Mouse (Mus musculus) liver, adult 2 months (tissue): Measurements from ENCODE around the gene Coa4. TPM values are rescaled to one million over a fixed set of nuclear protein-coding genes. Genes with fewer than 3 reads are reported as not detected.
A peak's percentile ranks its signal among the peaks of the same experiment; 100 is the strongest.

ENCODE experiments used
- DNase-seq: peaks from one replicate; pipeline ENCODE4 v3.0.0-alpha.2; 2011; ENCODE audit warnings: low read depth, low spot score; ENCODE audit errors: extremely low read depth
- H3K27ac ChIP-seq: fragments of 200-500 bp; replicated peaks from 2 replicates; pipeline ENCODE4 v1.5.1; 2012; ENCODE audit warnings: low read depth, mild to moderate bottlenecking, control low read depth, inconsistent platforms, low read length; ENCODE audit not compliant: insufficient read depth
- H3K27me3 ChIP-seq: fragments of 200-500 bp; 2 replicates; pipeline ENCODE4 v1.6.1; 2012; ENCODE audit warnings: mild to moderate bottlenecking, moderate library complexity, low read length, inconsistent platforms; ENCODE audit not compliant: control insufficient read depth, insufficient read depth
- H3K36me3 ChIP-seq: fragments of 200-500 bp; 2 replicates; pipeline ENCODE4 v1.6.1; 2012; ENCODE audit warnings: low read length, inconsistent platforms; ENCODE audit not compliant: control insufficient read depth, insufficient read depth
- H3K4me1 ChIP-seq: fragments of 200-500 bp; 2 replicates; pipeline ENCODE4 v1.6.1; 2011; ENCODE audit warnings: low read length; ENCODE audit not compliant: control insufficient read depth, insufficient read depth
- H3K4me3 ChIP-seq: fragments of 200-500 bp; 2 replicates; pipeline ENCODE4 v1.5.1; 2011; ENCODE audit warnings: low read depth, mild to moderate bottlenecking, control low read depth, low read length, moderate library complexity; ENCODE audit not compliant: insufficient read depth
- H3K79me2 ChIP-seq: fragments of 200-500 bp; 2 replicates; pipeline ENCODE4 v1.6.1; 2012; ENCODE audit warnings: inconsistent platforms, mild to moderate bottlenecking, low read length, moderate library complexity; ENCODE audit not compliant: control insufficient read depth, insufficient read depth
- H3K9ac ChIP-seq: fragments of 200-500 bp; 2 replicates; pipeline ENCODE4 v1.6.1; 2012; ENCODE audit warnings: low read depth, mild to moderate bottlenecking, control low read depth, inconsistent platforms, low read length
- CTCF ChIP-seq: fragments of 200-500 bp; IDR thresholded peaks from 2 replicates; pipeline ENCODE4 v1.5.1; 2011; ENCODE audit warnings: low read depth, low read length, control low read depth
- POLR2A ChIP-seq: fragments of 200-500 bp; IDR thresholded peaks from 2 replicates; pipeline ENCODE4 v1.6.1; 2011; ENCODE audit warnings: low read length, control low read depth; ENCODE audit not compliant: insufficient read depth; ENCODE audit errors: extremely low read depth
- WGBS: fragments of 180-500 bp; shearing (Covaris S2); methylation state at CpG from one replicate; pipeline ENCODE4 v1.1.7; 2018; 5-methylcytosine and 5-hydroxymethylcytosine counted together
- polyA plus RNA-seq: library from polyadenylated mRNA; depleted of rRNA; stranded (reverse); fragments of >200 nt; gene quantifications from 2 replicates; pipeline ENCODE4 v1.2.3, GENCODE M21; 2012
- total RNA-seq: library from RNA; depleted of rRNA; stranded (reverse); fragments of >200 nt; gene quantifications from 2 replicates; pipeline ENCODE4 v1.2.3, GENCODE M21; 2014

The Coa4 gene
- total and polyA plus RNA-seq, 2 experiments: 10.7 to 11.6 TPM

DNA sequence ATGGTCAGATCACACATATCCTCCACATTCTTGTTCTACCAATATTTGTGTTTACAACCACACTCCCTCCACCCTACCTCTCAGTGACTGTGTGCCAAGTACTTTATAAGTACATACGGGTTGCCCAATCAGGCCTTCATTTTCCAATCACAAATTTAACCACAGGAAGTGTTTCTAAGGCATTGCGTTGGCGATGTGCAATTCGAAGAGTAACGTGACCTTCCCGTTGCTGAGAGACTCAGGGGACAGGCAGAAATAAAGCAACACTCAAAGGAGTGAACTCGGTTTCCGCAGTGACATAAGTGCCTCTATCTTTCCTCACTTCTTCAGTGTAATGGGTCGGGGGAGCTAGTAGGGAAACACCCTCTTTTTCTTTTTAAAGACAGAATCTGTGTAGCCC, 2.6 kb downstream of the Coa4 start:
- H3K27ac ChIP-seq: no peak overlapping the region
- peaks cover 7% of the 10 kb centered on the region for H3K36me3 ChIP-seq
- TF ChIP-seq CTCF: no peak
- no peak for TF ChIP-seq POLR2A
- 93% methylated on average over 9 of the region's 9 CpGs for WGBS
- peaks cover 3% of the 10 kb centered on the region; the same call in 1 of the 2 replicates for H3K4me1 ChIP-seq
- H3K9ac ChIP-seq: no peak overlapping the region
- no peak for DNase-seq
- no peaks in the 10 kb centered on the region for H3K27me3 ChIP-seq
- H3K79me2 ChIP-seq: no peaks in the 10 kb centered on the region
- H3K4me3 ChIP-seq: no peak overlapping the region

DNA sequence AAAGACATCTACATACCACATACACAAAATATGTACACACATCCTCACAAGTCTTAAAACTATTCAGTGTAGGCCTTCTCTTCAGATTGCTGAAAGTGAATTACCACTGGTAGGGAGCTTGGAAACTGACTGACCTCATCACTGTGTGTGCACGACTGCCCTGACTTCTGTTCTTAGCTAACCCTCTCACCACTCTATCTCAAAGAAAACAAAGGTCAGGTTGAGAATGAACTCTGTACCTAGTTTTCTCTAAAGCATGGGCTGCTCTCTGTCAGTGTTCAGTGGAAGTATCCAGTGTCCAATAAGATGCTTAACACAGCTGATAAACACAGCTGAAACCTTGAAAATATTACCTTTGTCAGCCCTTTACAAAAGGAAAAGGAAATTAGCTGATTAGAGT, 7.6 kb downstream of the Coa4 start:
- Histone ChIP-seq H3K4me1 (peaks cover 2% of the 10 kb centered on the region; the same call in 1 of the 2 replicates), H3K36me3 (peaks cover 11% of the 10 kb centered on the region), H3K9ac (no peak overlapping the region), H3K27ac (peak overlapping the region; percentile 40; the same call in 1 of the 2 replicates), H3K27me3 (no peaks in the 10 kb centered on the region), H3K4me3 (no peak overlapping the region), H3K79me2 (no peaks in the 10 kb centered on the region)
- 19% methylated on average over 1 of the region's 1 CpGs for WGBS
- no peak for TF ChIP-seq POLR2A
- TF ChIP-seq CTCF: no peak
- peak; percentile 86 for DNase-seq

DNA sequence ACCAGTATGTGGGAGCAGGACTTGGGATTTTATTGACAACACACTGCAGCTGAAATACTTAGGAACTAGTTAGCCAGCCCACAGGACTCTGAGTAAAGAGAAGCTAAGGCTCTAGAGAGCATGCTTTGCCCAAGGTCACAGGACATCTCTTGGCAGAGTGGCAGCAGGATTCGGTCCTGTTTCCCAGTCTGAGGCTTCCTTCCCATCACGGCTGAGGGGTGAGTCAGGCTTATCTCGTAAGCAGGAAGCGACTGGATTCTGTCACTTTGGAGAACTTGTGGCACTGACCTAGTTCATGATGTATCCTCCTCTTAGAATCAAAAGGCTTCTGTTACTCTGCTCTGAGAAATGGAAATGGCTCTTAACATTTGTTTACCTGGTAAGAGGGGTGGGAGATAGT, 10.8 kb downstream of the Coa4 start:
- peaks cover 2% of the 10 kb centered on the region; the same call in 1 of the 2 replicates for H3K4me1 ChIP-seq
- H3K79me2 ChIP-seq: no peaks in the 10 kb centered on the region
- peaks cover 9% of the 10 kb centered on the region; the same call in 1 of the 2 replicates for H3K36me3 ChIP-seq
- peak; percentile 22 for DNase-seq
- TF ChIP-seq POLR2A (no peak), CTCF (no peak)
- H3K27ac ChIP-seq: no peak overlapping the region; the same call in 1 of the 2 replicates
- H3K9ac ChIP-seq: no peak overlapping the region
- no peak overlapping the region for H3K4me3 ChIP-seq
- WGBS: 47% methylated on average over 4 of the region's 4 CpGs
- no peaks in the 10 kb centered on the region for H3K27me3 ChIP-seq

DNA sequence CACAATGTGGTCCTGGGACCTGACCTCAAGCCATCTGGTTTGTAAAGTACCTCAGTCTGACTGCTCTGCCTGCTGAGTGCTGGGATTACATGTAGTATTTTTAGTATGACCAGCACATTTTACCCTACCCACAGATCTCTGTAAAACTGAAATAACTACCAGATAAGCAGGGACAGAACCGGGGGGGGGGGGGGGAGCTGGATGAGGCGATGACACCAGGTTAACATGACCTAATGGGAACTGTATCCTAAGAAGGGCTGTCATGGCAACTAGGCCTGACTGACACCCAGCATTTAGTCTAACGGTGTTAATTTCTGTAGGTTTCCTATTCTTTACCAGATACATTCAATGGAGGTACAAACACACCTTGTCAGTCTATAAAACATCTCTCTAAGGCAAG, 12.9 kb downstream of the Coa4 start:
- no peak for TF ChIP-seq POLR2A
- TF ChIP-seq CTCF: no peak
- Histone ChIP-seq H3K4me1 (peaks cover 5% of the 10 kb centered on the region), H3K27ac (no peak overlapping the region), H3K4me3 (no peak overlapping the region), H3K36me3 (peaks cover 9% of the 10 kb centered on the region; the same call in 1 of the 2 replicates), H3K79me2 (no peaks in the 10 kb centered on the region), H3K9ac (no peak overlapping the region), H3K27me3 (no peaks in the 10 kb centered on the region)
- WGBS: 92% methylated on average over 3 of the region's 3 CpGs
- DNase-seq: no peak

DNA sequence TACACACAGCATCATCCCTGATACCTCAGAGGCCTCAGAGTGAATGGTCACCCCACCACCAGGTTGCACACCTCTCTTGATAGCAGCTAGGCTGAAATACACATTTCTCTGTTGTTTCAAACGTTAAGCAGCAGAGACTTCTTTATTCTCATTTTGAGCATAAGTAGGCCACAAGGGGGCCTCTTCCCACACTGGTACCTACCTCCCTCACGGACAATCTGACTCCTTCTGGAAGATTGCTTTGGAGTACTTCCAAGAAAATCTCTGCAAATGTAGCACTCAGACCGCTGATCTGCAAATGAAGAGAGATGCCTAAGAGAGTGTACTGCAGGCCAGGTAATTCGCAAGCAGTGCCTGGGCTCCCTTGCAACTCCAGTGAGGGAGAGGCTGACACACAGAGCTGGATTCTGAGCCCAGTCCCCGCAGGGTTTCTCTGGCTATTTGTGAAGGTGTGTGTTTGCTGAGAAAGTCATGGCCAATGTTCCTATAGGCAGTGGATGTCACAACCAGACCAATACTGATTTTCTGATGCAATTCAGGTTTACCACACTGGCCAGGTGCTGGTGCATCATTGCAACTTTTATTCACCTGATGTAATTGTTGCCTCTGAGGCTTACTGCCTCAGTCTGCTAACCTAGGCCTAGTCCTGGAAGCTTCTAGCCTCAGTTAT, 13.6 kb downstream of the Coa4 start:
- Histone ChIP-seq H3K36me3 (peaks cover 9% of the 10 kb centered on the region; the same call in 1 of the 2 replicates), H3K27me3 (no peaks in the 10 kb centered on the region), H3K4me3 (no peak overlapping the region), H3K4me1 (peaks cover 7% of the 10 kb centered on the region), H3K9ac (no peak overlapping the region), H3K79me2 (no peaks in the 10 kb centered on the region), H3K27ac (no peak overlapping the region)
- no peak for TF ChIP-seq CTCF
- no peak for TF ChIP-seq POLR2A
- DNase-seq: peak; percentile 16
- 37% methylated on average over 5 of the region's 5 CpGs for WGBS

DNA sequence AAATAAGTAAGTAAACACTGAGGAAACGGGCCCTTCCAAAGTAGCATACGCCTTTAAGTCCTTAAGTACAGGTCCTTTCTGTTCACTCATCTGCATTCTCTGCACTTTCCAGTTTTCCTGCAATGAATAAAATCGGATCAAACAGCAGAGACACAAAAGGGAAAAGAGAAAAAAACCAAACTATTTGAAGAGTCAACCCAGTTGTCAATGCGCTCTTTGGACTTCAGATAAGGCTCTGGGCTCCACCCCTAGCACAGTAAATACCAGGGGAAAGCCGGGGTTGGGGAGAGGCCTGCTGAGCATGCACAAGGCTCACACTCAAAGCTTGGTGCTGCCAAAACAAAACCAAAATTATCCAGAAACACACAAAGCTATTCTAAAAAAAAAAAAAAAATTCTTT, 18.1 kb downstream of the Coa4 start:
- Histone ChIP-seq H3K27me3 (no peaks in the 10 kb centered on the region), H3K36me3 (no peaks in the 10 kb centered on the region; the same call in 1 of the 2 replicates), H3K27ac (peak overlapping the region; percentile 94), H3K4me1 (peaks cover 11% of the 10 kb centered on the region), H3K4me3 (no peak overlapping the region), H3K9ac (no peak overlapping the region), H3K79me2 (no peaks in the 10 kb centered on the region)
- peak; percentile 93 for DNase-seq
- 22% methylated on average over 5 of the region's 5 CpGs for WGBS
- no peak for TF ChIP-seq CTCF
- TF ChIP-seq POLR2A: 0 out of 2 replicates have a peak, but pooled peaks have one; percentile 28
